Mouse (Mus musculus) heart, embryonic 14.5 days (tissue): ENCODE measurements around the gene Tpk1. TPM values are rescaled to one million over a fixed set of nuclear protein-coding genes. Genes with fewer than 3 reads are reported as not detected.

Experiments used
- ATAC-seq: fragments of 200-750 bp; cut with Nextera tagmentation; 2 replicates; pipeline ENCODE4 v1.8.0; 2017; ENCODE audit warnings: low read depth, moderate TSS enrichment; ENCODE audit not compliant: insufficient number of reproducible peaks, insufficient read depth, low FRiP score
- H3K27ac ChIP-seq, 2 experiments: fragments of 200-500 bp in 1 of 2; fragments of 300-500 bp in 1 of 2; sonication (generic) in 1 of 2; replicated peaks in 1 of 2; 2 replicates each; pipeline ENCODE4 v1.5.1; 2012 to 2014; ENCODE audit warnings: low read depth in 2 of 2, low read length in 2 of 2, control low read depth in 1 of 2, mild to moderate bottlenecking in 1 of 2, mixed read lengths in 1 of 2; ENCODE audit not compliant: control insufficient read depth in 1 of 2, insufficient read depth in 1 of 2
- H3K27me3 ChIP-seq: fragments of 300-500 bp; sonication (generic); 2 replicates; pipeline ENCODE4 v1.6.1; 2014; ENCODE audit warnings: mild to moderate bottlenecking, low read length, control low read depth; ENCODE audit not compliant: control insufficient read depth, insufficient read depth
- H3K36me3 ChIP-seq: fragments of 300-500 bp; sonication (generic); 2 replicates; pipeline ENCODE4 v1.6.1; 2014; ENCODE audit warnings: mild to moderate bottlenecking, control low read depth, low read length, mixed read lengths; ENCODE audit not compliant: control insufficient read depth, insufficient read depth
- H3K4me1 ChIP-seq, 2 experiments: fragments of 200-500 bp in 1 of 2; fragments of 300-500 bp in 1 of 2; sonication (generic) in 1 of 2; 2 replicates each; pipeline ENCODE4 v1.6.1; 2012 to 2014; ENCODE audit warnings: low read length in 2 of 2, control low read depth in 1 of 2, mixed read lengths in 1 of 2; ENCODE audit not compliant: control insufficient read depth in 2 of 2, insufficient read depth in 2 of 2
- H3K4me2 ChIP-seq: fragments of 300-500 bp; sonication (generic); 2 replicates; pipeline ENCODE4 v1.6.1; 2014; ENCODE audit warnings: mild to moderate bottlenecking, low read length
- H3K4me3 ChIP-seq, 2 experiments: fragments of 200-500 bp in 1 of 2; fragments of 300-500 bp in 1 of 2; sonication (generic) in 1 of 2; 2 replicates each; pipeline ENCODE4 v1.5.1; 2012 to 2014; ENCODE audit warnings: low read length in 2 of 2, mild to moderate bottlenecking in 2 of 2, control low read depth in 1 of 2, low read depth in 1 of 2, moderate library complexity in 1 of 2; ENCODE audit not compliant: control insufficient read depth in 1 of 2, insufficient read depth in 1 of 2
- H3K9ac ChIP-seq: fragments of 300-500 bp; sonication (generic); 2 replicates; pipeline ENCODE4 v1.6.1; 2014; ENCODE audit warnings: mild to moderate bottlenecking, low read length
- H3K9me3 ChIP-seq: fragments of 300-500 bp; sonication (generic); 2 replicates; pipeline ENCODE4 v1.6.1; 2016; ENCODE audit warnings: low read length, control low read depth; ENCODE audit not compliant: control insufficient read depth
- WGBS: fragments of 180-500 bp; shearing (Covaris S2); extraction: QIAGEN DNeasy Blood & Tissue Kit; methylation state at CpG from one replicate; pipeline ENCODE4 v1.1.7; 2014; 5-methylcytosine and 5-hydroxymethylcytosine counted together
- polyA plus RNA-seq: library from polyadenylated mRNA; unstranded; fragments of >200 nt; fragmentation: Nextera tagmentation; extraction: Ambion mirVana; gene quantifications from 2 replicates; pipeline ENCODE4 v1.2.1, GENCODE M21; 2014

The Tpk1 gene
- polyA plus RNA-seq, 1 experiment from 2014 or later = 8.6 TPM

DNA sequence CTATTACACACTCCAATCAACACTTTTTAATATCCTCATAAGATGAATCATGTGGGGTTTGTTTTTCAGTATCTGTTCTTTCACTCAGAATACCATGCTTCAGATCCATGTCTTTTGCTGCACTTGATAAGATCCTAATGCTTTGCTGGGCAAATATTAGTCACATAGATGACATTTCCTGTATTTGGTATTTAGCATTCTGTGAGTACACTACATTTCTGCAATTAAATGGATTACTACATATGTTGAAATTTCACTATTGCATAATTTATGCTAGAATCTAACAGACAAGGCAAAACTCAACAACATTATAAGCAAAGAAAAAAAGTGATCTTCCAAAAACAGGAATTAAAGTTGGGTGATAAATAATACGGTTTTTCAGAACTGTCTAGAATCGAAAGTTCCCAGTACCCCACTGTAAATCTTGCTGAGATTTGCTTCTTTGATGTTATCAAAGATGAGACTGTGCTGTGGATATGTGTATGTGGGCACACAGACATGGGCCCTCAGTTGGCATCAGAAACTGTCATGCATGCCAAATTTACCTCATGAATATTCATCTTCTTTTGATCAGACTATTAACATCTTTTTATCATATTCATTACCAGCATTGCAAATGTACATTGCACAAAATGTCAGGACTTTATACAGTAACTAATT is 203.8 kb downstream of the Tpk1 start:
- Histone ChIP-seq H3K4me3 (no peak overlapping the region), H3K9ac (no peak overlapping the region), H3K36me3 (no peaks in the 10 kb centered on the region), H3K4me1 (no peaks in the 10 kb centered on the region), H3K4me2 (no peak overlapping the region), H3K27ac (no peak overlapping the region), H3K9me3 (no peaks in the 10 kb centered on the region), H3K27me3 (no peaks in the 10 kb centered on the region)
- WGBS = 85% methylated on average over 2 of the region's 2 CpGs
- no peak for ATAC-seq

DNA sequence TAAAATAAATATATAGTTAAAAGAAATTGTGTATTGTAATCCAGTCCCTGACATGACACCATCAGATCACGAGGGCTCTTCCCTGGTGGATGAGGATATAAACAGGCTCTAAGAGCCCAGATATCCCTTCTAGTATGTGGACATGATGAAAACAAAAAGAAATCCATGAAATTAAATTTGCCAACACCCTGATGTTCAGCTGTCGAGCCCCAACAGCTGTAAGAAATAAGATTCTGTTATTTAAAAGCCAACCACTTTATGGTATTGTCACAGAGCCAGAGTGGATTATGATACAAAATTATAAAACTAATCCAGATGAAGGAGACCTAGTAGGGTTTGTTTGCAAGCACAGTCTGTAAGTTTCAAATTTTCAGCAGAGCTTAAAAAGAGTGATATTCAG is 207.0 kb downstream of the Tpk1 start:
- H3K9me3 ChIP-seq = no peaks in the 10 kb centered on the region
- H3K27me3 ChIP-seq = no peaks in the 10 kb centered on the region
- ATAC-seq = no peak
- WGBS = 78% methylated on average over 2 of the region's 2 CpGs
- no peaks in the 10 kb centered on the region for H3K36me3 ChIP-seq
- no peak overlapping the region for H3K9ac ChIP-seq
- no peak overlapping the region for H3K4me3 ChIP-seq
- no peak overlapping the region for H3K27ac ChIP-seq
- H3K4me2 ChIP-seq = no peak overlapping the region
- H3K4me1 ChIP-seq = no peaks in the 10 kb centered on the region

DNA sequence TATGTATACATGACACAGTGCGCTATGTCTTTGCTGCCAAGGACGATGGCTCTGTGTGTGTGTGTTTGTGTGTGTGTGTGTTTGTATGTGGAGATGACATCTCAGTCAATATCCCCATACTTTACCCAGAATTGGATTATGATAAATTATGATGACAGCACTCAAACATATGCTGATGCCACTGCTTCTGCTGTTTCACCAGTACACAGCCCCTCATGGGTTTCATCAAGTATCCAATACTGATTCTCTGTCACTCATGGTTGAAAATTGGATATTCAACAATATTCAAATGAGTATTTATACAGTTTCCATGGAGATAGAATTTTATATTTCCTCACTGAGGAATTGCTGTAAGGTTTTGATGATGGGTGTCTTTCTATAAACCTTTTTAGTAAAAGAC is 208.1 kb downstream of the Tpk1 start:
- WGBS = 85% methylated on average over 2 of the region's 2 CpGs
- no peak for ATAC-seq
- H3K4me1 ChIP-seq = no peaks in the 10 kb centered on the region
- no peak overlapping the region for H3K4me3 ChIP-seq
- H3K9me3 ChIP-seq = no peaks in the 10 kb centered on the region
- no peak overlapping the region for H3K4me2 ChIP-seq
- no peaks in the 10 kb centered on the region for H3K36me3 ChIP-seq
- no peak overlapping the region for H3K27ac ChIP-seq
- no peaks in the 10 kb centered on the region for H3K27me3 ChIP-seq
- H3K9ac ChIP-seq = no peak overlapping the region

DNA sequence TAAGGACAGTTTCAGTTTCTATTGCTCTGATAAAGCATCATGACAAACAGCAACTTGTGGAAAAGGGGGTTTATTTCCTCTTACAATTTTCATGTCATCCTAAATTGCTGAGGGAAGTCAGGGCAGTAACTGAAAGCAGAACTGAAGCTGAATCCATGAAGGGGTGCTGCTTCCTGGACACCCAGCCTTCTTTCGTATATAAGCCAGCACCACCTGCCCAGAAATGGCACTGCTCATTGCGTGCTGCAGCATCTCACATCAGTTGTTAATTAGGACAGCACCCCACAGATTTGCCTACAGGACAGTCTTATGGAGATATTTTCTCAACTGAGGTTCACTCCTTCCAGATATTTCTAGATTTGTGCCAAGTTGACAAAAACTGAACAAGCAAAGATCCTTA is 216.6 kb downstream of the Tpk1 start:
- no peak overlapping the region for H3K9ac ChIP-seq
- no peaks in the 10 kb centered on the region for H3K36me3 ChIP-seq
- no peak overlapping the region for H3K4me3 ChIP-seq
- ATAC-seq = no peak
- H3K4me2 ChIP-seq = no peak overlapping the region
- no peak overlapping the region for H3K27ac ChIP-seq
- 78% methylated on average over 2 of the region's 2 CpGs for WGBS
- no peaks in the 10 kb centered on the region for H3K9me3 ChIP-seq
- H3K27me3 ChIP-seq = no peaks in the 10 kb centered on the region
- H3K4me1 ChIP-seq = no peaks in the 10 kb centered on the region

DNA sequence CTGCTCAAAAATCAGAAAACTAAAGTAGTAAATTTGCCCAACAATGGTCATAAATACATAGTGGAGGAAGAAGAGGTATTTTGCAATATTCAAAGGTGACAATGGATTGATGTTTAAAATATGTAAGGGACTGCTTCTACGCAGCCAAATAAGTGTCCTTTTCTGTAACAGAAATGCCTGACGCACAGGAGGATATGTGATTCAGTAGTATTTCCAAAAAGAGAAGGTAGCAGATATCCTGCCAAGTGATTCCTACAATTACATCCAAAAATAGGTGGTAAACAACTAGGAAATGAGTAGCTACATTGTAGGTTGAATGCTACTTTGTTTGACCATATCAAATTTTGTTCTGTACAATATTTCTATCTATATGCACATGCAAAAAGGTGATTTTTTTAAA is 220.2 kb downstream of the Tpk1 start:
- no peaks in the 10 kb centered on the region for H3K36me3 ChIP-seq
- no peak overlapping the region for H3K4me2 ChIP-seq
- no peaks in the 10 kb centered on the region for H3K9me3 ChIP-seq
- no peaks in the 10 kb centered on the region for H3K27me3 ChIP-seq
- ATAC-seq = no peak
- 85% methylated on average over 2 of the region's 2 CpGs for WGBS
- no peak overlapping the region for H3K9ac ChIP-seq
- H3K4me1 ChIP-seq = no peaks in the 10 kb centered on the region
- no peak overlapping the region for H3K27ac ChIP-seq
- no peak overlapping the region for H3K4me3 ChIP-seq

DNA sequence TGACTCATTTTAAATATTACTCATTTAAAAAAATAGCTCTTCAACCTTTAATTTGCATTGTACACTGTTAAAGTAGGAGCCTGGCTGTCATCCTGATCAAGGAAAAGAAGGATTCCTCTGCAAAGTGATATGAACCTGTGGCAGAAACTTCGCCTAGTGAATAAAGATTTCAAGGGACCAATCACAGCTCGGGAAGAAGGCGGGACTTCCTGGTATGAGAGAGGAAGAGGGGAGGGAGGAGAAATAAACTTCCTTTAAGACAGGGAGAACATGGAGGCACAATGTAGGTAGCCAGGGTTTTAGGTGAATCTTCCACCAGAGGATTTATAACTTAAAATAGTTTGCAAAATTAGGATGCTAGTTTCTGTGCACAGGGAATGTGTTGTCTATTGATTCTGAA is 223.9 kb downstream of the Tpk1 start:
- Histone ChIP-seq H3K9me3 (no peaks in the 10 kb centered on the region), H3K36me3 (no peaks in the 10 kb centered on the region), H3K9ac (no peak overlapping the region), H3K27me3 (no peaks in the 10 kb centered on the region), H3K4me1 (no peaks in the 10 kb centered on the region), H3K4me2 (no peak overlapping the region), H3K4me3 (no peak overlapping the region), H3K27ac (no peak overlapping the region)
- no peak for ATAC-seq
- 89% methylated on average over 3 of the region's 3 CpGs for WGBS

DNA sequence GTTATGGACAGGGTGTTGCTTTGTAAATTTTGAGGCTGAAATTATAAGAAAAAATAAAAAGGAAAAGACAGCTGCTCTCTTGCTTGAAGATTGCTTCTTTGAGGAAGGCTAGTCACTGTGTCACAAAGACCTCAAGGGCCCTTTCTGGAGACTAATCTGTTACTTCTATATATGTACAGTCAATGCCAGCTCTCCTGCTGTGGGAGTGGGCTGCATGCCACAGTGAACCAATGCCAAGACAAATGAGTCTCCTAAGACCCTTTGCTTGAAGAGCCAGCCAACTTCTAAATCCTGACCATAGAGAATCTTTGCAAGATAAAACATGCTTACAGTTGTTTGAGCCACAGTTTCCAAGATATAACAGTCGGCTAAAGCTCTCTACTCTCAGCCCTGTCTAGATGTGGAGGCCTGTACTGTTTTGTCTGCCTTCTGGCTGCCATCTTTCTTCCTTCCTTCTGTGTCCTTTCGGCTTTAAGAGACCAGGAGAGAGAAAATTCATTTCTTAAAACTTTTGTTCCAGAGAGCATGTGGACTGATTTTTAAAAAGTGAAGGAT is 230.0 kb downstream of the Tpk1 start:
- H3K27ac ChIP-seq = no peak overlapping the region
- H3K9ac ChIP-seq = no peak overlapping the region
- no peak for ATAC-seq
- no peaks in the 10 kb centered on the region for H3K4me1 ChIP-seq
- no peak overlapping the region for H3K4me3 ChIP-seq
- no peaks in the 10 kb centered on the region for H3K27me3 ChIP-seq
- no peaks in the 10 kb centered on the region for H3K9me3 ChIP-seq
- H3K36me3 ChIP-seq = no peaks in the 10 kb centered on the region
- 66% methylated on average over 2 of the region's 2 CpGs for WGBS
- H3K4me2 ChIP-seq = no peak overlapping the region

DNA sequence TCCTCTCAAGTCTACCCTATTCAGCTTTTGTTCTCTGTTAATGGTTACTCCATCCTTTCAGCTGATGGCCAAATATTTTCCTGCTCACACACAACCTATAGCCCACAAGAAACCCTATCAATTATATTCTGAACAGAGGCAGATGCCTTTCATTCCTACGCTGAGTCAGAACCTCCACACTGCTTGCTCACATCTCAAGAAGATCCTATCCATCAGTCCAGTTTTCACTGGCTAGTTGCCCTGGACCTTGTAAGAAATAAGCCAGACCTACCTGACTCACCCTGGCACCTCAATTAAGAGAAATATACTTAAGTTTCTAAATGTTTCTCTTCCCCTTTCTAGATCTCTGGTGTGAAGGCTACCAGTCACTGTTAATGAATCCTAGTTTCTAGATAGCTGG is 231.7 kb downstream of the Tpk1 start:
- Histone ChIP-seq H3K36me3 (no peaks in the 10 kb centered on the region), H3K4me2 (no peak overlapping the region), H3K9ac (no peak overlapping the region), H3K4me3 (no peak overlapping the region), H3K27ac (no peak overlapping the region), H3K27me3 (no peaks in the 10 kb centered on the region), H3K4me1 (no peaks in the 10 kb centered on the region), H3K9me3 (no peaks in the 10 kb centered on the region)
- ATAC-seq = no peak
- 74% methylated on average over 1 of the region's 1 CpGs for WGBS
